Mouse (Mus musculus) liver, embryonic 14.5 days (tissue): Measurements from ENCODE around the gene Tceal3. TPM values are rescaled to one million over a fixed set of nuclear protein-coding genes. Genes with fewer than 3 reads are reported as not detected.
"Not testable (repeated sequence)": the region's sequence is repeated elsewhere in the genome, so short reads cannot be mapped to it uniquely, and the experiment has no call there.

Experiments used
- ATAC-seq: fragments of 200-750 bp; cut with Nextera tagmentation; 2 replicates; pipeline ENCODE4 v1.8.0; 2017; ENCODE audit warnings: moderate number of reproducible peaks, mild to moderate bottlenecking, moderate library complexity; ENCODE audit not compliant: insufficient read depth
- DNase-seq, 3 experiments: peaks; one replicate each; pipeline ENCODE4 v3.0.0-alpha.2; 2012 to 2013; ENCODE audit warnings: low read depth in 3 of 3, low spot score in 3 of 3
- H3K27ac ChIP-seq: fragments of 300-500 bp; sonication (generic); 2 replicates; pipeline ENCODE4 v1.5.1; 2014; ENCODE audit warnings: moderate library complexity, mild to moderate bottlenecking, control low read depth, inconsistent platforms
- H3K27me3 ChIP-seq: fragments of 300-500 bp; sonication (generic); 2 replicates; pipeline ENCODE4 v1.6.1; 2014; ENCODE audit warnings: mild to moderate bottlenecking, low read length, moderate library complexity; ENCODE audit not compliant: control insufficient read depth, insufficient read depth
- H3K36me3 ChIP-seq: fragments of 300-500 bp; sonication (generic); replicated peaks from 2 replicates; pipeline ENCODE4 v1.6.1; 2014; ENCODE audit warnings: low read depth; ENCODE audit not compliant: control insufficient read depth, insufficient read depth
- H3K4me1 ChIP-seq, 2 experiments: fragments of 200-500 bp in 1 of 2; fragments of 300-500 bp in 1 of 2; sonication (generic) in 1 of 2; replicated peaks; 2 replicates each; pipeline ENCODE4 v1.6.1; 2012 to 2014; ENCODE audit warnings: antibody characterized with exemption in 1 of 2, inconsistent platforms in 1 of 2, low read length in 1 of 2; ENCODE audit not compliant: control insufficient read depth in 2 of 2, insufficient read depth in 2 of 2
- H3K4me2 ChIP-seq: fragments of 300-500 bp; sonication (generic); 2 replicates; pipeline ENCODE4 v1.6.1; 2014; ENCODE audit warnings: low read depth, mild to moderate bottlenecking, control low read depth, moderate library complexity
- H3K4me3 ChIP-seq, 2 experiments: fragments of 200-500 bp in 1 of 2; fragments of 300-500 bp in 1 of 2; sonication (generic) in 1 of 2; 2 replicates each; pipeline ENCODE4 v1.5.1; 2012 to 2014; ENCODE audit warnings: low read depth in 2 of 2, low read length in 2 of 2, mild to moderate bottlenecking in 2 of 2, control low read depth in 1 of 2, inconsistent platforms in 1 of 2, moderate library complexity in 1 of 2; ENCODE audit not compliant: insufficient read depth in 1 of 2
- H3K9ac ChIP-seq: fragments of 300-500 bp; sonication (generic); replicated peaks from 2 replicates; pipeline ENCODE4 v1.6.1; 2014; ENCODE audit warnings: mild to moderate bottlenecking, control low read depth, moderate library complexity
- H3K9me3 ChIP-seq: fragments of 300-500 bp; sonication (generic); 2 replicates; pipeline ENCODE4 v1.6.1; 2016; ENCODE audit warnings: low read length, mixed read lengths; ENCODE audit not compliant: control insufficient read depth
- CTCF ChIP-seq: IDR thresholded peaks from 2 replicates; pipeline ENCODE4 v1.5.1; 2016; ENCODE audit warnings: antibody characterized with exemption, low read depth, control low read depth
- EP300 ChIP-seq: IDR thresholded peaks from 2 replicates; pipeline ENCODE4 v1.6.1; 2016; ENCODE audit warnings: antibody characterized with exemption, low read depth
- WGBS: fragments of 180-500 bp; shearing (Covaris S2); extraction: QIAGEN DNeasy Blood & Tissue Kit; methylation state at CpG from one replicate; pipeline ENCODE4 v1.1.7; 2014; ENCODE audit not compliant: insufficient replicate concordance; 5-methylcytosine and 5-hydroxymethylcytosine counted together
- polyA plus RNA-seq, 2 experiments: library from polyadenylated mRNA; depleted of rRNA in 1 of 2; stranded (reverse) in 1 of 2; unstranded in 1 of 2; fragments of >200 nt; fragmentation: Nextera tagmentation in 1 of 2; extraction: Ambion mirVana in 1 of 2; gene quantifications; 2 replicates each; pipeline versions ENCODE4 v1.2.1 to v1.2.3; 2012 to 2014

The Tceal3 gene
- polyA plus RNA-seq, 2 experiments, result 0.11 to 0.21 TPM

- Histone ChIP-seq H3K27ac (no peak overlapping the region), H3K9ac (no peak overlapping the region), H3K4me2 (peak overlapping the region; percentile 26; the same call in 1 of the 2 replicates), H3K4me1 (no peaks in the 10 kb centered on the region), H3K27me3 (peaks cover 2% of the 10 kb centered on the region; the same call in 1 of the 2 replicates), H3K9me3 (no peaks in the 10 kb centered on the region), H3K4me3 (no peak overlapping the region), H3K36me3 (no peaks in the 10 kb centered on the region)
- DNase-seq (no peak), ATAC-seq (no peak)
- 21% methylated on average over 19 of the region's 20 CpGs for WGBS
- no peak for TF ChIP-seq EP300
- TF ChIP-seq CTCF, result no peak
Measured at GRCm38 (mm10) chrX:136666281-136666706, 75.7 kb downstream of the Tceal3 start.

GRCm38 (mm10) chrX:136666762-136667464 is 76.3 kb downstream of the Tceal3 start:
- not testable (repeated sequence) for H3K4me2 ChIP-seq, H3K4me3 ChIP-seq, ATAC-seq, H3K9ac ChIP-seq, H3K9me3 ChIP-seq, H3K36me3 ChIP-seq, H3K27ac ChIP-seq, H3K4me1 ChIP-seq, DNase-seq, H3K27me3 ChIP-seq
- 14% methylated on average over 21 of the region's 24 CpGs for WGBS

- peaks cover 2% of the 10 kb centered on the region; the same call in 1 of the 2 replicates for H3K27me3 ChIP-seq
- no peaks in the 10 kb centered on the region for H3K4me1 ChIP-seq
- no peak overlapping the region for H3K27ac ChIP-seq
- H3K4me2 ChIP-seq, result no peak overlapping the region
- DNase-seq (no peak), ATAC-seq (no peak)
- no peaks in the 10 kb centered on the region for H3K9me3 ChIP-seq
- no peak overlapping the region for H3K9ac ChIP-seq
- TF ChIP-seq EP300 (no peak), CTCF (no peak)
- WGBS, result 35% methylated on average over 2 of the region's 2 CpGs
- no peaks in the 10 kb centered on the region for H3K36me3 ChIP-seq
- H3K4me3 ChIP-seq, result no peak overlapping the region
Measured at GRCm38 (mm10) chrX:136668794-136669193, 78.2 kb downstream of the Tceal3 start.

- 45% methylated on average over 3 of the region's 3 CpGs for WGBS
- Histone ChIP-seq H3K4me2 (no peak overlapping the region), H3K9me3 (no peaks in the 10 kb centered on the region), H3K27ac (no peak overlapping the region), H3K9ac (no peak overlapping the region), H3K4me1 (no peaks in the 10 kb centered on the region), H3K27me3 (no peaks in the 10 kb centered on the region), H3K4me3 (no peak overlapping the region), H3K36me3 (no peaks in the 10 kb centered on the region)
- ATAC-seq, result no peak
- no peak for TF ChIP-seq CTCF
- TF ChIP-seq EP300, result no peak
- DNase-seq, result no peak
Measured at GRCm38 (mm10) chrX:136680989-136681388, 90.3 kb downstream of the Tceal3 start.

- 44% methylated on average over 2 of the region's 3 CpGs for WGBS
- H3K9ac ChIP-seq, result not testable (repeated sequence)
Measured at GRCm38 (mm10) chrX:136691606-136692293, 101.1 kb downstream of the Tceal3 start.

More at GRCm38 (mm10) chrX:136691606-136692293, 101.1 kb downstream of the Tceal3 start:
- not testable (repeated sequence) for H3K27ac ChIP-seq, H3K36me3 ChIP-seq, H3K9me3 ChIP-seq, ATAC-seq, H3K27me3 ChIP-seq, H3K4me3 ChIP-seq, DNase-seq, H3K4me1 ChIP-seq, H3K4me2 ChIP-seq
